Comparison of ENCODE assay signal across 25 mouse cellular contexts in genomic region chr2:45793561-45793960, GRCm38 (mm10).
DNase-seq lines count a peak whose midpoint lies in the region; ATAC-seq and TF ChIP-seq lines count a peak whose summit lies in the region.
"Had no signal": no experiment of that assay in that cellular context is flagged by ENCODE, and none has a peak within 500 bp of the region (broad histone marks: within the 10 kb centered on the region; RNA-seq: fewer than 3 reads in every experiment).

No protein-coding gene starts in this region.

- H3K27ac ChIP-seq in heart, adult 2 months: no peak overlapping the region
- no peak overlapping the region for H3K27ac ChIP-seq in kidney, embryonic 16.5 days (ENCODE audit: low read length)
- H3K27ac ChIP-seq: forebrain, embryonic 15.5 days; hindbrain, embryonic 10.5 days; layer of hippocampus, adult 2 months; liver, embryonic 15.5 days had no signal

- ATAC-seq in kidney, embryonic 16.5 days (ENCODE audit: low FRiP score, low TSS enrichment): peak; percentile 75; the same call in 1 of the 2 replicates
- ATAC-seq: activated CD4-positive, CD25-positive, alpha-beta regulatory T cell, adult 4 months; forebrain, embryonic 15.5 days; intestine, postnatal 0 days; midbrain, embryonic 16.5 days had no signal

- H3K4me3 ChIP-seq in heart, adult 2 months: no peak overlapping the region
- no peak overlapping the region for H3K4me3 ChIP-seq in kidney, embryonic 16.5 days (ENCODE audit: low read length)
- H3K4me3 ChIP-seq: forebrain, embryonic 15.5 days; hindbrain, embryonic 10.5 days; layer of hippocampus, adult 2 months; liver, embryonic 15.5 days had no signal

- no peaks in the 10 kb centered on the region for H3K27me3 ChIP-seq in heart, adult 2 months (ENCODE audit: control insufficient read depth, insufficient read depth, low read length)
- H3K27me3 ChIP-seq in kidney, embryonic 16.5 days (ENCODE audit: insufficient read depth, low read length): no peaks in the 10 kb centered on the region
- H3K27me3 ChIP-seq: CH12.LX; forebrain, embryonic 15.5 days; liver, embryonic 15.5 days had no signal

- H3K4me1 ChIP-seq in heart, adult 2 months (ENCODE audit: control insufficient read depth, insufficient read depth, low read length): no peaks in the 10 kb centered on the region
- no peaks in the 10 kb centered on the region for H3K4me1 ChIP-seq in kidney, embryonic 16.5 days (ENCODE audit: insufficient read depth, low read length)
- H3K4me1 ChIP-seq: liver, embryonic 15.5 days had no signal

- intact Hi-C loops in heart, adult 2 months (cut with DNase I): no loop called here

- TF ChIP-seq POLR2A in heart, adult 2 months (IDR thresholded peaks at IDR 0.05; ENCODE audit: insufficient read depth, low read depth, low read length): no peak

- H3K4me2 ChIP-seq in kidney, embryonic 16.5 days (replicated peaks; ENCODE audit: low read depth, low read length): no peak overlapping the region
- H3K4me2 ChIP-seq: forebrain, embryonic 15.5 days; liver, embryonic 15.5 days; lung, embryonic 14.5 days; midbrain, embryonic 11.5 days had no signal

- no peaks in the 10 kb centered on the region for H3K9me3 ChIP-seq in kidney, embryonic 16.5 days (ENCODE audit: low read length)
- H3K9me3 ChIP-seq: forebrain, embryonic 15.5 days; hindbrain, embryonic 10.5 days; liver, embryonic 15.5 days had no signal

- WGBS in heart, adult 2 months: 81% methylated on average over 3 of the region's 3 CpGs
- 32% methylated on average over 3 of the region's 3 CpGs for whole genome bisulfite sequencing in kidney, embryonic 16.5 days

- no peaks in the 10 kb centered on the region for H3K79me2 ChIP-seq in heart, adult 2 months (replicated peaks; ENCODE audit: control insufficient read depth, insufficient read depth, low read length)

- peak; percentile 23 to 24 for DNase-seq in cerebellum, postnatal 10 days
- no peak for DNase-seq in cerebellum, postnatal 36 days
- DNase-seq in heart, adult 11 months: peak; percentile 56
- DNase-seq in heart, adult 2 months: no peak
- DNase-seq in kidney, postnatal 10 days: no peak
- DNase-seq in mesoderm, embryonic 11.5 days (ENCODE audit: low read depth, low spot score): peak; percentile 27
- DNase-seq: adrenal gland, adult 2 months; adrenal gland, postnatal 36 days; cerebellum, adult 9-10 months; heart, postnatal 14 days; kidney, postnatal 25 days; lung, embryonic 14.5 days; lung, postnatal 14 days; right cerebral cortex, postnatal 25 days; thymus, postnatal 14 days had no signal

- no peak overlapping the region for H3K9ac ChIP-seq in heart, adult 2 months (ENCODE audit: low read depth, low read length)
- H3K9ac ChIP-seq in kidney, embryonic 16.5 days (replicated peaks; ENCODE audit: low read length): no peak overlapping the region
- H3K9ac ChIP-seq: forebrain, embryonic 15.5 days; liver, embryonic 15.5 days; lung, embryonic 14.5 days had no signal

- no peak for TF ChIP-seq EP300 in heart, adult 2 months (IDR thresholded peaks at IDR 0.05; ENCODE audit: insufficient read depth, low read depth, low read length)

- no peaks in the 10 kb centered on the region for H3K36me3 ChIP-seq in heart, adult 2 months (ENCODE audit: control insufficient read depth, insufficient read depth, low read length)
- no peaks in the 10 kb centered on the region for H3K36me3 ChIP-seq in kidney, embryonic 16.5 days (ENCODE audit: insufficient read depth, low read length)
- H3K36me3 ChIP-seq: forebrain, embryonic 15.5 days; hindbrain, embryonic 10.5 days; liver, embryonic 15.5 days had no signal

- no peak for TF ChIP-seq CTCF in heart, adult 2 months (IDR thresholded peaks at IDR 0.05)

Comparison
In these comparisons a context has a peak if more than half of its experiments do, and no peak if none do; other contexts are left out.
1. DNase-seq: peak in cerebellum, postnatal 10 days (2 of 2), heart, adult 11 months (single experiment) and mesoderm, embryonic 11.5 days (single experiment); none in cerebellum, postnatal 36 days (0 of 2), heart, adult 2 months (0 of 2) and kidney, postnatal 10 days (single experiment).